Mouse (Mus musculus): Measurements from ENCODE around the gene Aph1b.

DNA sequence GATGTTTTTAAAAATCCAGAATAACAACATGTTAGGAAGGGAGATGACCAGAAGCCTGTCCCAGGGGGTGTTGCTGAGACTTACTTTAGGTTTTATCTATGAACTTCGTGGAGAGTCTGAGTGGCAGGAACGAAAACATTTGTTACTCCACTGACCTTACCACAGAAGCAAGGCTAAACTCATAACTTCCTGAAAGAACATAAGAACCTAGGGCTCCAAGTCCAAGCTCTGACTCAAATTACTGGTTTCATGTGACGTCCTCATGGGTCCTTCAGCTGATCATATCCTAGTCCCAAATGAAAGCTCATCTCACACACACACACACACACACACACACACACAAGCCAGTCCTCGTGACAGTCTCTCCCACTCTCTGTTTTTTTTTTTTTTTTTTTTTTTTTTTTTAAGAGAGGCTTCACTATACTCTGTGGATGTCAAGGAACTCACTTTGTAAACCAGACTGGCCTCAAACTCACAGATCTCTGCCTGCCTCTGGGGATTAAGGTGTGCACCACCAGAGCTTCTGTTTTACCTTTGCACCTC, 37.1 kb upstream of the Aph1b start:
- TF ChIP-seq CTCF (IDR thresholded peaks at IDR 0.05; ENCODE audit: low read depth) (no peak), EP300 (IDR thresholded peaks at IDR 0.05; ENCODE audit: low read depth) (no peak)
